In genomic region chr5:67464899-67465298, GRCm38 (mm10) we compare ENCODE assay signal across 29 mouse cellular contexts. TPM values are rescaled to one million over a fixed set of nuclear protein-coding genes. Genes with fewer than 3 reads are reported as not detected.
DNase-seq lines count a peak whose midpoint lies in the region; ATAC-seq lines count a peak whose summit lies in the region.
"Had no signal": no experiment of that assay in that cellular context is flagged by ENCODE, and none has a peak within 500 bp of the region (broad histone marks: within the 10 kb centered on the region; RNA-seq: fewer than 3 reads in every experiment).

No protein-coding gene starts in this region.

- H3K27me3 ChIP-seq in erythroblast, embryonic 14.5 days (ENCODE audit: control insufficient read depth), result no peaks in the 10 kb centered on the region
- H3K27me3 ChIP-seq: embryonic facial prominence, embryonic 13.5 days; heart, embryonic 12.5 days; heart, embryonic 15.5 days; hindbrain, embryonic 13.5 days; intestine, embryonic 15.5 days had no signal

- peaks cover 2% of the 10 kb centered on the region for H3K36me3 ChIP-seq in erythroblast, embryonic 14.5 days (ENCODE audit: control insufficient read depth)
- H3K36me3 ChIP-seq: embryonic facial prominence, embryonic 10.5 days; embryonic facial prominence, embryonic 13.5 days; heart, embryonic 12.5 days; heart, embryonic 15.5 days; hindbrain, embryonic 10.5 days; hindbrain, embryonic 13.5 days; intestine, embryonic 15.5 days had no signal

- peaks cover 21% of the 10 kb centered on the region for H3K4me1 ChIP-seq in erythroblast, embryonic 14.5 days (ENCODE audit: control insufficient read depth)
- H3K4me1 ChIP-seq: embryonic facial prominence, embryonic 10.5 days; embryonic facial prominence, embryonic 13.5 days; heart, embryonic 12.5 days; heart, embryonic 15.5 days; hindbrain, embryonic 10.5 days; intestine, embryonic 15.5 days had no signal

- no peak for ATAC-seq in erythroblast, adult 5-6 weeks (replicated peaks; ENCODE audit: low FRiP score, poor library complexity, severe bottlenecking)
- ATAC-seq in common myeloid progenitor, adult 5-6 weeks (replicated peaks; ENCODE audit: low read depth, poor library complexity, severe bottlenecking), result peak; percentile 47; the same call in 1 of the 2 replicates
- ATAC-seq: forebrain, embryonic 14.5 days; forebrain, postnatal 0 days; hindbrain, embryonic 16.5 days; intestine, embryonic 15.5 days had no signal

- peak; percentile 8 for DNase-seq in c-Kit-negative CD71-positive TER-119-positive erythroid progenitor cells, embryonic 14.5 days (ENCODE audit: low read depth, low spot score)
- no peak for DNase-seq in natural killer cell, adult 2 months (ENCODE audit: low spot score in 2 of 2)
- no peak for DNase-seq in layer of hippocampus, adult 9-11 months
- DNase-seq: adrenal gland, adult 8-10 months; adrenal gland, postnatal 36 days; cerebellum, adult 18-20 months; cerebellum, adult 9-10 months; cerebellum, postnatal 14 days; embryo, embryonic 11 days; forebrain, postnatal 0 days; gastrocnemius, adult 2 months; gastrocnemius, postnatal 14 days; heart, adult 11 months; heart, postnatal 10 days; heart, postnatal 36 days; kidney, adult 11 months had no signal

- H3K9me3 ChIP-seq in erythroblast, embryonic 14.5 days (ENCODE audit: control insufficient read depth, low read length), result no peaks in the 10 kb centered on the region
- H3K9me3 ChIP-seq: embryonic facial prominence, embryonic 10.5 days; embryonic facial prominence, embryonic 13.5 days; heart, embryonic 15.5 days; hindbrain, embryonic 10.5 days; intestine, embryonic 15.5 days had no signal

- peak overlapping the region; percentile 63 for H3K4me3 ChIP-seq in erythroblast, embryonic 14.5 days (replicated peaks)
- H3K4me3 ChIP-seq: embryonic facial prominence, embryonic 10.5 days; embryonic facial prominence, embryonic 13.5 days; gastrocnemius, adult 2 months; heart, embryonic 12.5 days; heart, embryonic 15.5 days; hindbrain, embryonic 10.5 days; hindbrain, embryonic 13.5 days; intestine, embryonic 15.5 days had no signal

RNA-seq across cellular contexts. Expression of gene Bend4, which starts 36.8 kb away (rescaled TPM):
- under 0.01 TPM in 1 of 2 replicates, not detected in the other for polyA plus RNA-seq in erythroblast, embryonic 14.5 days (2012)
- under 0.01 TPM in 1 of 2 replicates, not detected in the other for total RNA-seq in erythroblast, adult 5-6 weeks (2015; ENCODE audit: low replicate concordance)
- 0.28 and 0.43 TPM in 2 replicates for total RNA-seq in erythroblast, adult 5-6 weeks (2017; ENCODE audit: low replicate concordance)
- 5.0 and 5.5 TPM in 2 replicates for total RNA-seq in common myeloid progenitor, adult 5-6 weeks (2017)
- total RNA-seq: MEL had no signal
